Mouse (Mus musculus): Measurements from ENCODE around the gene Gimap3.

GRCm38 (mm10) chr6:48785189-48785588, 14.5 kb upstream of the Gimap3 start:
- TF ChIP-seq CTCF (IDR thresholded peaks at IDR 0.05; ENCODE audit: extremely low read depth, insufficient read depth, low read length) = no peak
- no peak for TF ChIP-seq POLR2A (IDR thresholded peaks at IDR 0.05; ENCODE audit: extremely low read depth, insufficient read depth, low read length)

Measured in cortical plate, adult 2 months (tissue).